Mouse (Mus musculus): ENCODE results near the gene Nek10. TPM values are rescaled to one million over a fixed set of nuclear protein-coding genes. Genes with fewer than 3 reads are reported as not detected.
A peak's percentile ranks its signal among the peaks of the same experiment; 100 is the strongest.
"Not testable (repeated sequence)": the region's sequence is repeated elsewhere in the genome, so short reads cannot be mapped to it uniquely, and the experiment has no call there.

The Nek10 gene
- total RNA-seq (2012; rRNA removed) (under 0.01 and 0.04 TPM in 2 replicates), total RNA-seq (2014; rRNA removed) (0.01 and 0.04 TPM in 2 replicates), polyA plus RNA-seq (2012; ENCODE audit: insufficient read length, low read depth) (0.03 TPM in 1 of 2 replicates, not detected in the other)

DNA sequence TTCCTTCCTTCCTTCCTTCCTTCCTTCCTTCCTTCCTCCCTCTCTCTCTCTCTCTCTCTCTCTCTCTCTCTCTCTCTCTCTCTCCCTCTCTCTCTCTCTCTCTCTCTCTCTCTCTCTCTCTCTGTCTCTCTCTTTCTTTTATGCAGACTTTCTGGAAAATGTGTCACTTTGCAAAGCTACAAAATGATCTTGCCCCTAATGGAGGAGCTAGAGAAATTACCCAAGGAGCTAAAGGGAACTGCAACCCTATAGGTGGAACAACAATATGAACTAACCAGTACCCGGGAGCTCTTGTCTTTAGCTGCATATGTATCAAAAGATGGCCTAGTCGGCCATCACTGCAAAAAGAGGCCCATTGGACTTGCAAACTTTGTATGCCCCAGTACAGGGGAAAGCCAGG lies at the start of gene Nek10:
TSS of gene Nek10 (plus strand) at position 301 of the 400 bp plus-strand sequence.
- dilution Hi-C loops (cut with MboI; ENCODE audit: extremely low pct_ligation_motif_present, extremely low pct_unique_long_range_greater_than_20kb, low sequenced_read_pairs); H3K27ac ChIP-seq (ENCODE audit: insufficient read depth, low read depth); H3K9me3 ChIP-seq (replicated peaks; ENCODE audit: low read length): not testable (repeated sequence)

GRCm38 (mm10) chr14:14781169-14781568 lies 22.0 kb upstream of the Nek10 start:
- peaks cover 0 to 51% of the 10 kb centered on the region in 2 experiments; a peak in 3 of 4 replicates for H3K4me1 ChIP-seq (ENCODE audit: control insufficient read depth in 1 of 2, insufficient read depth in 2 of 2)
- 0 out of 2 replicates have a peak, but pooled peaks cover 2% of the 10 kb centered on the region for H3K79me2 ChIP-seq (replicated peaks; ENCODE audit: control insufficient read depth, extremely low read depth, insufficient read depth, poor library complexity, severe bottlenecking)
- peak; percentile 92 for DNase-seq (ENCODE audit: extremely low read depth)
- peak overlapping the region; percentile 51; the same call in 1 of the 2 replicates for H3K4me2 ChIP-seq (ENCODE audit: insufficient read depth, low read depth, poor library complexity, severe bottlenecking)
- dilution Hi-C loops (cut with MboI; ENCODE audit: extremely low pct_ligation_motif_present, extremely low pct_unique_long_range_greater_than_20kb, low sequenced_read_pairs) (no loop called here), in situ Hi-C loops (cut with MboI; ENCODE audit: low pct_ligation_motif_present, low pct_unique_long_range_greater_than_20kb, low sequenced_read_pairs) (no loop called here)
- no peaks in the 10 kb centered on the region for H3K27me3 ChIP-seq (replicated peaks)
- peak overlapping the region; percentile 15; the same call in 1 of the 2 replicates for H3K27ac ChIP-seq (ENCODE audit: insufficient read depth, low read depth)
- H3K9me3 ChIP-seq (replicated peaks; ENCODE audit: low read length): peaks cover 2% of the 10 kb centered on the region
- no peak for TF ChIP-seq SMC3 (IDR thresholded peaks at IDR 0.05; ENCODE audit: low read depth, low read length)
- TF ChIP-seq ELF1 (IDR thresholded peaks at IDR 0.05; ENCODE audit: low read depth, low read length): 0 out of 2 replicates have a peak, but pooled peaks have one; percentile 16
- TF ChIP-seq MYC (IDR thresholded peaks at IDR 0.05; ENCODE audit: low read depth, low read length): no peak
- TF ChIP-seq TBP (conservative IDR thresholded peaks at IDR 0.05; ENCODE audit: low read depth, low read length): peak; percentile 84
- TF ChIP-seq KAT2A (IDR thresholded peaks at IDR 0.05; ENCODE audit: insufficient replicate concordance, low read length): no peak
- no peak for TF ChIP-seq UBTF (IDR thresholded peaks at IDR 0.05; ENCODE audit: low read depth, low read length)
- no peak for TF ChIP-seq ZNF384 (IDR thresholded peaks at IDR 0.05; ENCODE audit: low read depth, low read length)
- no peak for TF ChIP-seq ZKSCAN1 (IDR thresholded peaks at IDR 0.05; ENCODE audit: borderline replicate concordance, low read depth, low read length)
- peak; percentile 39; the same call in 1 of the 2 replicates for TF ChIP-seq ETS1 (conservative IDR thresholded peaks at IDR 0.05; ENCODE audit: low read depth, low read length)
- peak; percentile 55; the same call in 1 of the 2 replicates for TF ChIP-seq EP300 (IDR thresholded peaks at IDR 0.05; ENCODE audit: low read length)
- no peak for TF ChIP-seq ZC3H11A (IDR thresholded peaks at IDR 0.05; ENCODE audit: low read depth, low read length)
- no peak for TF ChIP-seq NRF1 (IDR thresholded peaks at IDR 0.05; ENCODE audit: low read depth, low read length)
- TF ChIP-seq TCF12 (IDR thresholded peaks at IDR 0.05; ENCODE audit: low read depth, low read length): peak; percentile 74; the same call in 1 of the 2 replicates
- TF ChIP-seq JUND (conservative IDR thresholded peaks at IDR 0.05; ENCODE audit: low read depth, low read length): peak; percentile 75
- TF ChIP-seq POLR2A (IDR thresholded peaks at IDR 0.05; ENCODE audit: low read depth, low read length): peak; percentile 65
- no peak for TF ChIP-seq USF2 (conservative IDR thresholded peaks at IDR 0.05; ENCODE audit: low read depth, low read length)
- no peak for TF ChIP-seq GABPA (IDR thresholded peaks at IDR 0.05; ENCODE audit: insufficient replicate concordance, low read depth, low read length)
- TF ChIP-seq JUN (IDR thresholded peaks at IDR 0.05; ENCODE audit: insufficient read depth, low read depth, low read length): peak; percentile 57
- no peak for TF ChIP-seq ZMIZ1 (IDR thresholded peaks at IDR 0.05; ENCODE audit: low read depth, low read length)
- no peak for TF ChIP-seq CTCF (conservative IDR thresholded peaks at IDR 0.05 in 1 of 2, IDR thresholded peaks at IDR 0.05 in 1 of 2; ENCODE audit: low read depth in 2 of 2, low read length in 2 of 2)
- peak; percentile 39; the same call in 1 of the 2 replicates for TF ChIP-seq IRF4 (IDR thresholded peaks at IDR 0.05; ENCODE audit: low read depth, low read length)
- no peak for TF ChIP-seq SIN3A (IDR thresholded peaks at IDR 0.05; ENCODE audit: low read length)
- no peak for TF ChIP-seq E2F4 (IDR thresholded peaks at IDR 0.05; ENCODE audit: insufficient replicate concordance, low read depth, low read length)
- 0 out of 2 replicates have a peak overlapping the region, but pooled peaks have one; percentile 35 for H3K9ac ChIP-seq (ENCODE audit: insufficient read depth, low read depth)
- H3K36me3 ChIP-seq (replicated peaks in 1 of 2; ENCODE audit: control insufficient read depth in 1 of 2, insufficient read depth in 1 of 2, low read length in 1 of 2): peaks cover 5 to 31% of the 10 kb centered on the region in 2 experiments
- peak overlapping the region; percentile 36 to 47 (median 47) for H3K4me3 ChIP-seq (replicated peaks in 1 of 3; ENCODE audit: low read depth in 2 of 3, low read length in 2 of 3, poor library complexity in 1 of 3)

More for the DNA sequence above, at the start of gene Nek10:
- in situ Hi-C loops (cut with MboI; ENCODE audit: low pct_ligation_motif_present, low pct_unique_long_range_greater_than_20kb, low sequenced_read_pairs); H3K79me2 ChIP-seq (replicated peaks; ENCODE audit: control insufficient read depth, extremely low read depth, insufficient read depth, poor library complexity, severe bottlenecking); H3K4me3 ChIP-seq (replicated peaks in 1 of 3; ENCODE audit: low read depth in 2 of 3, low read length in 2 of 3, poor library complexity in 1 of 3); H3K27me3 ChIP-seq (replicated peaks); H3K36me3 ChIP-seq (replicated peaks in 1 of 2; ENCODE audit: control insufficient read depth in 1 of 2, insufficient read depth in 1 of 2, low read length in 1 of 2); H3K4me2 ChIP-seq (ENCODE audit: insufficient read depth, low read depth, poor library complexity, severe bottlenecking); DNase-seq (ENCODE audit: extremely low read depth); H3K9ac ChIP-seq (ENCODE audit: insufficient read depth, low read depth): not testable (repeated sequence)
- H3K4me1 ChIP-seq (ENCODE audit: control insufficient read depth in 1 of 2, insufficient read depth in 2 of 2): peaks cover 8 to 14% of the 10 kb centered on the region in 2 experiments
